Mouse (Mus musculus): ENCODE data around the gene Rab3d.
A peak's percentile ranks its signal among the peaks of the same experiment; 100 is the strongest.

Rab3d gene

GRCm38 (mm10) chr9:21918035-21918592, at the start of gene Rab3d:
TSS of gene Rab3d (minus strand) at chr9:21918192.
- DNase-seq: peak; percentile 90

GRCm38 (mm10) chr9:21963417-21963816, 45.4 kb upstream of the Rab3d start, which contains the start of gene Epor:
TSS of gene Epor (minus strand) at chr9:21963506.
- no peak for DNase-seq

GRCm38 (mm10) chr9:21962416-21963059, 44.5 kb upstream of the Rab3d start:
- peak; percentile 77 for DNase-seq

GRCm38 (mm10) chr9:21962010-21962409, 44.0 kb upstream of the Rab3d start:
- no peak for DNase-seq

GRCm38 (mm10) chr9:21961366-21961980, 43.5 kb upstream of the Rab3d start:
- DNase-seq: no peak

GRCm38 (mm10) chr9:21960558-21961208, 42.7 kb upstream of the Rab3d start:
- DNase-seq: no peak

GRCm38 (mm10) chr9:21960135-21960534, 42.1 kb upstream of the Rab3d start:
- no peak for DNase-seq

GRCm38 (mm10) chr9:21959244-21959643, 41.3 kb upstream of the Rab3d start:
- peak; percentile 53 for DNase-seq

GRCm38 (mm10) chr9:21958372-21958771, 40.4 kb upstream of the Rab3d start:
- peak; percentile 44 for DNase-seq

GRCm38 (mm10) chr9:21955570-21956281, 37.7 kb upstream of the Rab3d start, which contains the start of gene Swsap1:
TSS of gene Swsap1 (plus strand) at chr9:21955755.
- peak; percentile 98 for DNase-seq

GRCm38 (mm10) chr9:21955225-21955569, 37.2 kb upstream of the Rab3d start:
- DNase-seq: no peak

- DNase-seq: peak; percentile 53
Observed at GRCm38 (mm10) chr9:21954635-21955034, 36.6 kb upstream of the Rab3d start.

- no peak for DNase-seq
Observed at GRCm38 (mm10) chr9:21953600-21953999, 35.6 kb upstream of the Rab3d start.

GRCm38 (mm10) chr9:21951977-21952376, 34.0 kb upstream of the Rab3d start:
- no peak for DNase-seq

GRCm38 (mm10) chr9:21950322-21950721, 32.3 kb upstream of the Rab3d start:
- no peak for DNase-seq

- DNase-seq: no peak
Observed at GRCm38 (mm10) chr9:21948790-21949189, 30.8 kb upstream of the Rab3d start.

- no peak for DNase-seq
Observed at GRCm38 (mm10) chr9:21948146-21948545, 30.2 kb upstream of the Rab3d start.

GRCm38 (mm10) chr9:21947540-21948130, 29.6 kb upstream of the Rab3d start:
- DNase-seq: peak; percentile 45

- DNase-seq: no peak
Observed at GRCm38 (mm10) chr9:21944267-21944666, 26.3 kb upstream of the Rab3d start.

- no peak for DNase-seq
Observed at GRCm38 (mm10) chr9:21943638-21944037, 25.6 kb upstream of the Rab3d start.

GRCm38 (mm10) chr9:21943046-21943445, 25.1 kb upstream of the Rab3d start:
- no peak for DNase-seq

- peak; percentile 57 for DNase-seq
Observed at GRCm38 (mm10) chr9:21938234-21938855, 20.4 kb upstream of the Rab3d start.

Measured in cerebellum, adult 11-12 months (tissue).